Mouse (Mus musculus): Measurements from ENCODE around the gene Vcp. TPM values are rescaled to one million over a fixed set of nuclear protein-coding genes. Genes with fewer than 3 reads are reported as not detected.

Vcp gene
- polyA plus RNA-seq, 1 experiment: 68.4 TPM

- no peak for TF ChIP-seq CTCF (IDR thresholded peaks at IDR 0.05; ENCODE audit: extremely low read depth, insufficient read depth, insufficient read length, insufficient replicate concordance)
- TF ChIP-seq POLR2A (IDR thresholded peaks at IDR 0.05; ENCODE audit: low read depth, low read length): no peak
- 16% methylated on average over 7 of the region's 7 CpGs for WGBS
- Histone ChIP-seq H3K27me3 (ENCODE audit: control insufficient read depth, insufficient read depth, low read length) (no peaks in the 10 kb centered on the region), H3K4me3 (ENCODE audit: extremely low read depth, insufficient read depth, insufficient read length) (peak overlapping the region; percentile 11; the same call in 1 of the 2 replicates), H3K27ac (ENCODE audit: insufficient read depth, low read length) (peak overlapping the region; percentile 80), H3K36me3 (ENCODE audit: control insufficient read depth, insufficient read depth, low read length) (no peaks in the 10 kb centered on the region), H3K4me1 (ENCODE audit: control insufficient read depth, insufficient read depth, insufficient read length) (peaks cover 33% of the 10 kb centered on the region)
- peak; percentile 79 to 84 for DNase-seq (ENCODE audit: low read depth in 1 of 2, low spot score in 2 of 2)
Measured at GRCm38 (mm10) chr4:43043644-43044357, 43.5 kb upstream of the Vcp start.

DNA sequence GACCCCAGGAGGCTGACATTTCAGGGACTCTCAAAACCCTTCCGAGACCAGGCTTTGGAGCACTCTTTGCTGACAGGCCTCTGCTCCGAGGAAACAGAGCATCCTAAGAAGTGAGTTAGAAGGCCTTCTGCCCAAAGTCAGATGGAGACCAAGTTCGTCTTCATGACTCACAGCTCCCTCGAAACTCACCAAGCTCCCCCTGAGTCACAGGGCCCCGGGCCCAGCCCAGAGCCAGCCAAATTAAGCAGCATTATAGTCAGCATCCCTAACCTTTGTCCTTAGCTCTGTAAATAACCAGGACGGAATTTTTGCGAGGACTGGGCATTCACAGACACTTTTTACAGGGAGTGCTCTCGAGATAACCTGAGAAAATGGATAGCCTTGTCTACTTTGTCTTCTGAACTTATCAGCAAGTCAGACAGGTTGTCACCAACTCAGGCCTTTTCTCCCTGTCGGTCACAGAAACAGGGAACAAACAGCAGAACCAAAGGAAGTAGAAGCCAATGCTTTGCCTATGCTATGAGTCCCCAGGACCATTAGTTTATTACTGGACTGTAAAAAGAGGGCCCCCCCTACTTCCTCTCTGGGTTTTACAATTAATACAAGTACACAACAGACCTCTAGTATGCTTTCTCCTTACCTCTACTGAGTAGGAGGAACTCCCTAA is 40.7 kb upstream of the Vcp start:
- Histone ChIP-seq H3K27me3 (ENCODE audit: control insufficient read depth, insufficient read depth, low read length) (no peaks in the 10 kb centered on the region), H3K27ac (ENCODE audit: insufficient read depth, low read length) (0 out of 2 replicates have a peak overlapping the region, but pooled peaks have one; percentile 25), H3K4me1 (ENCODE audit: control insufficient read depth, insufficient read depth, insufficient read length) (peaks cover 35% of the 10 kb centered on the region), H3K36me3 (ENCODE audit: control insufficient read depth, insufficient read depth, low read length) (peaks cover 1% of the 10 kb centered on the region; the same call in 1 of the 2 replicates), H3K4me3 (ENCODE audit: extremely low read depth, insufficient read depth, insufficient read length) (no peak overlapping the region)
- no peak for DNase-seq (ENCODE audit: low read depth in 1 of 2, low spot score in 2 of 2)
- 78% methylated on average over 9 of the region's 9 CpGs for WGBS
- TF ChIP-seq POLR2A (IDR thresholded peaks at IDR 0.05; ENCODE audit: low read depth, low read length) (no peak), CTCF (IDR thresholded peaks at IDR 0.05; ENCODE audit: extremely low read depth, insufficient read depth, insufficient read length, insufficient replicate concordance) (no peak)

DNA sequence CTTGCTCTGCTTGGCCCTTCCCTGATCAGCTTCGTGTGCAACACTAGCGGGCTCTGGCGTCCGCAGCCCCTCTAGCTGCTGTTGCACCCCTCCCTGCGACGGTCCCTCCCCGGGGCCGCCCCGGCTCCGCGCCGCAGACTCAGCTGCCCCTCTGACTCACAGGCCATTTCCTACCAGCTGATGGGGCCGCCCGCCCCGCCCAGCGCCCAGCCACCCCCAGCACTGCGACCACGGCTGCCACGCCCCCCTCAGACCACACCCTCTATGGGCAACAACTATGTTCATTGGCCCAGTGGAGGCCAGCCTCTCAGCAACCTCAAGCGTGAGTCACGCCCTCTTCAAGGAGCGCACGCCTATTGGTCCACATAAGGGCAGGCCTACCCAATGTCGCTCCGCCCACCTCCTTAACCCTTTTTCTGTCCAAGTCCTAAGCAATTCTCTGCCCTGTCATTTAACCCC is 39.8 kb upstream of the Vcp start:
- H3K27ac ChIP-seq (ENCODE audit: insufficient read depth, low read length): peak overlapping the region; percentile 54
- no peak for TF ChIP-seq CTCF (IDR thresholded peaks at IDR 0.05; ENCODE audit: extremely low read depth, insufficient read depth, insufficient read length, insufficient replicate concordance)
- TF ChIP-seq POLR2A (IDR thresholded peaks at IDR 0.05; ENCODE audit: low read depth, low read length): peak; percentile 68
- DNase-seq (ENCODE audit: low read depth in 1 of 2, low spot score in 2 of 2): peak; percentile 91 to 95
- peaks cover 30% of the 10 kb centered on the region for H3K4me1 ChIP-seq (ENCODE audit: control insufficient read depth, insufficient read depth, insufficient read length)
- under 1% methylated on average over 25 of the region's 25 CpGs for WGBS
- peaks cover 1% of the 10 kb centered on the region; the same call in 1 of the 2 replicates for H3K36me3 ChIP-seq (ENCODE audit: control insufficient read depth, insufficient read depth, low read length)
- peak overlapping the region; percentile 63 for H3K4me3 ChIP-seq (ENCODE audit: extremely low read depth, insufficient read depth, insufficient read length)
- no peaks in the 10 kb centered on the region for H3K27me3 ChIP-seq (ENCODE audit: control insufficient read depth, insufficient read depth, low read length)

- peaks cover 25% of the 10 kb centered on the region for H3K4me1 ChIP-seq (ENCODE audit: control insufficient read depth, insufficient read depth, insufficient read length)
- WGBS: 13% methylated on average over 11 of the region's 11 CpGs
- no peaks in the 10 kb centered on the region for H3K27me3 ChIP-seq (ENCODE audit: control insufficient read depth, insufficient read depth, low read length)
- peak overlapping the region; percentile 63 for H3K4me3 ChIP-seq (ENCODE audit: extremely low read depth, insufficient read depth, insufficient read length)
- peak overlapping the region; percentile 54 for H3K27ac ChIP-seq (ENCODE audit: insufficient read depth, low read length)
- H3K36me3 ChIP-seq (ENCODE audit: control insufficient read depth, insufficient read depth, low read length): peaks cover 1% of the 10 kb centered on the region; the same call in 1 of the 2 replicates
- TF ChIP-seq POLR2A (IDR thresholded peaks at IDR 0.05; ENCODE audit: low read depth, low read length) (no peak), CTCF (IDR thresholded peaks at IDR 0.05; ENCODE audit: extremely low read depth, insufficient read depth, insufficient read length, insufficient replicate concordance) (no peak)
- no peak for DNase-seq (ENCODE audit: low read depth in 1 of 2, low spot score in 2 of 2)
Measured at GRCm38 (mm10) chr4:43039609-43040008, 39.3 kb upstream of the Vcp start.

DNA sequence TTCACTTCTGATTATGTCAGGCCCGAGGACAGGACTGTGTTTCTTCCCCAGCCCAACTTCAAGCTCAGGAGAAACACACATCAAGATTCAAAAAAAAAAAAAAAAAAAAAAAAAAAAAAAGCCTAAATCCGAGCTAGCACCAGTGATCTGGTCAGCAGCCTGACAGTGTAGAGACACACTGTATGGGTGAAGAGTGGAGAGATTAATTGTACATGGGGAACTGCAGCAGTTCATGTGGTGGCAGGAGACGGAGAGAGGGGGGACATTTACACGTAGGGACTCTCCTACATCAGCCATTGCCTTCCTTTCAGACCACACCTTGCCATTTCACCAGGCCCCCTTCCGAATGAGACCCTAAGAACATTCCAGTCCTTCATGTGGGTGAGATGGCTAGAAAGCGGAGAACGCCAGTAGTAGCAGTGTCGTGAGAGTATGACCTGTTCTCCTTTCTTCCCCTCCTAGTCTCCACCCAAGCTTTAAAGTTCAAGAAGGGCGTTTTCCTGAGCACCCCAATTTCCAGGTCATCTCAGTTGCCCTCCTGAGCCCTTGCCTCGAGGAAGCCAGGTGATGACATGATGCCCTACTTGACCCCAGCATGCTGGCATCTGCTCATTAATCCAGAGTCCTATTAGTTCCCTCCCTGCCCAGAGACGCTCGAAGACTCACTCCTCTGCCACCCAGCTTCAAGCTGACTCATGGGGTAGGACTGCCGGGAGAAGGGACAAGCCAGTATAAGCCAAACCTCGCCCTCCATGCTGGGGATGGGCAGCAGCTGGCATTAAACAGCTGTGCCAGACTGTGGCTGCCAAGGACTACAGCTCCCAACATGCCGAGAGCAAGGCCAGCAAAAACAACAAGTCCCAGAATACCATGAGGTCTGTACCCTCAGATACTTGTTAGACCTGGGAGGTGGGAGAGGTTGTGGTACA is 38.5 kb upstream of the Vcp start:
- Histone ChIP-seq H3K27me3 (ENCODE audit: control insufficient read depth, insufficient read depth, low read length) (no peaks in the 10 kb centered on the region), H3K27ac (ENCODE audit: insufficient read depth, low read length) (peak overlapping the region; percentile 30; the same call in 1 of the 2 replicates), H3K36me3 (ENCODE audit: control insufficient read depth, insufficient read depth, low read length) (peaks cover 1% of the 10 kb centered on the region; the same call in 1 of the 2 replicates), H3K4me1 (ENCODE audit: control insufficient read depth, insufficient read depth, insufficient read length) (peaks cover 18% of the 10 kb centered on the region), H3K4me3 (ENCODE audit: extremely low read depth, insufficient read depth, insufficient read length) (peak overlapping the region; percentile 15; the same call in 1 of the 2 replicates)
- TF ChIP-seq POLR2A (IDR thresholded peaks at IDR 0.05; ENCODE audit: low read depth, low read length): no peak
- 67% methylated on average over 15 of the region's 15 CpGs for WGBS
- DNase-seq (ENCODE audit: low read depth in 1 of 2, low spot score in 2 of 2): no peak

GRCm38 (mm10) chr4:43037860-43038566 is 37.7 kb upstream of the Vcp start:
- no peak overlapping the region for H3K27ac ChIP-seq (ENCODE audit: insufficient read depth, low read length)
- no peaks in the 10 kb centered on the region for H3K27me3 ChIP-seq (ENCODE audit: control insufficient read depth, insufficient read depth, low read length)
- no peak for DNase-seq (ENCODE audit: low read depth in 1 of 2, low spot score in 2 of 2)
- peaks cover 17% of the 10 kb centered on the region; the same call in 1 of the 2 replicates for H3K4me1 ChIP-seq (ENCODE audit: control insufficient read depth, insufficient read depth, insufficient read length)
- H3K4me3 ChIP-seq (ENCODE audit: extremely low read depth, insufficient read depth, insufficient read length): no peak overlapping the region
- WGBS: 48% methylated on average over 4 of the region's 4 CpGs
- TF ChIP-seq POLR2A (IDR thresholded peaks at IDR 0.05; ENCODE audit: low read depth, low read length) (no peak), CTCF (IDR thresholded peaks at IDR 0.05; ENCODE audit: extremely low read depth, insufficient read depth, insufficient read length, insufficient replicate concordance) (no peak)
- H3K36me3 ChIP-seq (ENCODE audit: control insufficient read depth, insufficient read depth, low read length): peaks cover 1% of the 10 kb centered on the region; the same call in 1 of the 2 replicates

Data from spleen, adult 2 months (tissue).